Mouse (Mus musculus) midbrain, embryonic 16.5 days (tissue): ENCODE measurements at regions not wholly inside any gene's neighbourhood (a gene's known extent, or its start where the extent isn't known, plus 50 kb on each side); places are given as distances from the start of the nearest gene placed in this dataset.

Source experiments
- ATAC-seq: fragments of 200-750 bp; cut with Nextera tagmentation; 2 replicates; pipeline ENCODE4 v1.8.0; 2017; ENCODE audit warnings: moderate TSS enrichment
- H3K27ac ChIP-seq: fragments of 300-500 bp; sonication (generic); 2 replicates; pipeline ENCODE4 v1.5.1; 2014; ENCODE audit warnings: mild to moderate bottlenecking, low read length, mixed read lengths
- H3K27me3 ChIP-seq: fragments of 300-500 bp; sonication (generic); 2 replicates; pipeline ENCODE4 v1.6.1; 2014; ENCODE audit warnings: low read depth, low read length, mixed read lengths; ENCODE audit not compliant: control insufficient read depth, insufficient read depth
- H3K36me3 ChIP-seq: fragments of 300-500 bp; sonication (generic); 2 replicates; pipeline ENCODE4 v1.6.1; 2014; ENCODE audit warnings: mild to moderate bottlenecking, low read length, moderate library complexity, mixed read lengths; ENCODE audit not compliant: control insufficient read depth, insufficient read depth
- H3K4me1 ChIP-seq: fragments of 300-500 bp; sonication (generic); 2 replicates; pipeline ENCODE4 v1.6.1; 2014; ENCODE audit warnings: mild to moderate bottlenecking, low read length, mixed read lengths; ENCODE audit not compliant: control insufficient read depth, insufficient read depth
- H3K4me2 ChIP-seq: fragments of 300-500 bp; sonication (generic); 2 replicates; pipeline ENCODE4 v1.6.1; 2014; ENCODE audit warnings: mild to moderate bottlenecking, low read length, mixed read lengths
- H3K4me3 ChIP-seq: fragments of 300-500 bp; sonication (generic); 2 replicates; pipeline ENCODE4 v1.5.1; 2014; ENCODE audit warnings: low read depth, mild to moderate bottlenecking, low read length, moderate library complexity, mixed read lengths
- H3K9ac ChIP-seq: fragments of 300-500 bp; sonication (generic); 2 replicates; pipeline ENCODE4 v1.6.1; 2014; ENCODE audit warnings: low read depth, low read length, mixed read lengths
- H3K9me3 ChIP-seq: fragments of 300-500 bp; sonication (generic); replicated peaks from 2 replicates; pipeline ENCODE4 v1.6.1; 2014; ENCODE audit warnings: mild to moderate bottlenecking, low read length, mixed read lengths; ENCODE audit not compliant: control insufficient read depth, poor library complexity, severe bottlenecking
- WGBS: fragments of 180-500 bp; shearing (Covaris S2); extraction: QIAGEN DNeasy Blood & Tissue Kit; methylation state at CpG from one replicate; pipeline ENCODE4 v1.1.7; 2014; 5-methylcytosine and 5-hydroxymethylcytosine counted together

DNA sequence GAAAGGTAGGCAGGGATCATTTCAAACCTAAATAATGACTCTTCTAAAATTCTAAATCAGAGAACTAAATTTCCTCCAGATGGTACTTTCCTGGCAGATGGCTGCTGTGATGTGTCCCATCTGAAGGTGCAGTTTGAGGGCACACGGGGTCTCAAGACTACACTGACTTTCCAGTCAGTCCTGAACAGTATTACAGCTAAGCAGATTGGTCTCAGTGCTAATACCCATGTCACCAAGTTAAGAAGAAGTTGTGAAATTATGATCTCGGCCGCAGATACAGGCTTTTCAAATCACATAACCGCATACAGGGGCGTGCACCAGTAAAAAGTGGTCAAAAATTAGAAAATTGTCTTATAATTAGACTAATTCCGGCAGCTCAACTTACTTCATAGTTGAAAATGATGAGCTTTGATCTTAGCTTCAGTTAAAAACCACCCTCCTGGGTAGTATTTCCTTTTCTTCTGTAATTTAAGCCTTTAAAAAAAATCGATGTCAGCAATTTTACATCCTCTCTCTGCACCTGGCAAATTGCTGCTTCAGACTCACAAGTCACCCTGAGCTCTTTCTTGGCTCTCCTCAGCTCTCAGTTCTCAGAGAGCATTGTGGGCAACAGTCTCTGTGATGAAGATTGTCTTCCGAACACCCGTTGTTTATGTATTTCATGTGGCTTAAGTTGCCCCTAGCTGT is 113.2 kb upstream of the Ccn2 start:
- no peak overlapping the region for H3K4me3 ChIP-seq
- no peaks in the 10 kb centered on the region for H3K9me3 ChIP-seq
- H3K27me3 ChIP-seq: no peaks in the 10 kb centered on the region
- H3K27ac ChIP-seq: no peak overlapping the region
- 85% methylated on average over 9 of the region's 9 CpGs for WGBS
- no peaks in the 10 kb centered on the region for H3K36me3 ChIP-seq
- H3K4me2 ChIP-seq: no peak overlapping the region
- ATAC-seq: no peak
- H3K4me1 ChIP-seq: no peaks in the 10 kb centered on the region
- no peak overlapping the region for H3K9ac ChIP-seq

- WGBS: 86% methylated on average over 3 of the region's 3 CpGs
- Histone ChIP-seq H3K4me1 (no peaks in the 10 kb centered on the region), H3K4me3 (no peak overlapping the region), H3K9ac (no peak overlapping the region), H3K36me3 (no peaks in the 10 kb centered on the region), H3K9me3 (no peaks in the 10 kb centered on the region), H3K27me3 (no peaks in the 10 kb centered on the region), H3K4me2 (no peak overlapping the region), H3K27ac (no peak overlapping the region)
- ATAC-seq: no peak
Observed at GRCm38 (mm10) chr10:24483053-24483452, 112.2 kb upstream of the Ccn2 start.

GRCm38 (mm10) chr10:24484101-24484660 is 111.1 kb upstream of the Ccn2 start:
- no peak for ATAC-seq
- H3K4me2 ChIP-seq: no peak overlapping the region
- H3K27me3 ChIP-seq: no peaks in the 10 kb centered on the region
- no peaks in the 10 kb centered on the region for H3K36me3 ChIP-seq
- H3K9me3 ChIP-seq: no peaks in the 10 kb centered on the region
- WGBS: 42% methylated on average over 5 of the region's 5 CpGs
- H3K4me1 ChIP-seq: no peaks in the 10 kb centered on the region
- no peak overlapping the region for H3K9ac ChIP-seq
- H3K27ac ChIP-seq: no peak overlapping the region
- H3K4me3 ChIP-seq: no peak overlapping the region

- 72% methylated on average over 5 of the region's 5 CpGs for WGBS
- H3K27me3 ChIP-seq: no peaks in the 10 kb centered on the region
- H3K36me3 ChIP-seq: no peaks in the 10 kb centered on the region
- H3K27ac ChIP-seq: no peak overlapping the region
- no peaks in the 10 kb centered on the region for H3K4me1 ChIP-seq
- H3K4me2 ChIP-seq: no peak overlapping the region
- ATAC-seq: no peak
- H3K9ac ChIP-seq: no peak overlapping the region
- no peaks in the 10 kb centered on the region for H3K9me3 ChIP-seq
- H3K4me3 ChIP-seq: no peak overlapping the region
Observed at GRCm38 (mm10) chr10:24485461-24485860, 109.8 kb upstream of the Ccn2 start.

DNA sequence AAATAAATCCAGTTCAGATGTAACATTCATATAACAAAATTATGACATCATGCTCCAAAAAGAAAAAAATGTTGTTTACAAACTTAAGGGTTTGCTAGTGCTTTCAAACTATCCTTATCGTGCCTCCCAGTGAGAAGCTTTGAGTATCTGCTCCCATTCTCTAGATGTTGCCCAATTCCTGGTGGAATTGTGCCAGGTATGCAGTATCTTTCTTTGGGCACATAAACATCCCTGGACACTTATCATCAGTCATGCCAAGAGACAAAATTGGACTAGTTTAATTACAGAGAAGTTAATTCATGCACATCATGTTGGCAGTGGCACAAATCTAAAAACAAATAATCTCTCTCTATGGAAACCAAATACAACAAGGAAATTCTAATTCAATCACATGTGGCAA is 109.0 kb upstream of the Ccn2 start:
- ATAC-seq: no peak
- 82% methylated on average over 1 of the region's 1 CpGs for WGBS
- Histone ChIP-seq H3K4me1 (no peaks in the 10 kb centered on the region), H3K9ac (no peak overlapping the region), H3K9me3 (no peaks in the 10 kb centered on the region), H3K4me2 (no peak overlapping the region), H3K27ac (no peak overlapping the region), H3K4me3 (no peak overlapping the region), H3K36me3 (no peaks in the 10 kb centered on the region), H3K27me3 (no peaks in the 10 kb centered on the region)

DNA sequence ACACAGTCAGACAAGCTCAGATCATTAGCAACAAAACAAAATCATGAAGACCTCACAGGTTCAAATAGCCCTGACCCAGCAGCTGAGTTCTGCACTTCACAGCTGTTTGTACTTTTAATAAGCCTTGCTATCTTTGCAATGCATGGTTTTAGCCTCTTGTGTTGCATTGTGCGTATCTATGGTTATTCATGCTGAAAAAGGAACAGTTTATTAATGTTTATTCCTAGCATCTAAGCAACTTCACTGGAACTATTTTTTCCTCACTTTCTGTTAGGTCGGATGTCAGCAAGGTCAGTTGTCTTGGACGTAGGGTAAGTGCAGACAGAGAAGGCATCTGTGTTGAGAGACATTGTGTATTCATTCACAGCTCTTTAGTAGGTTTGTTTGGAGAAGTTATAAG is 107.3 kb upstream of the Ccn2 start:
- no peaks in the 10 kb centered on the region for H3K36me3 ChIP-seq
- H3K4me1 ChIP-seq: no peaks in the 10 kb centered on the region
- no peak overlapping the region for H3K4me2 ChIP-seq
- H3K9me3 ChIP-seq: no peaks in the 10 kb centered on the region
- no peak overlapping the region for H3K9ac ChIP-seq
- 85% methylated on average over 3 of the region's 3 CpGs for WGBS
- ATAC-seq: no peak
- H3K4me3 ChIP-seq: no peak overlapping the region
- H3K27me3 ChIP-seq: no peaks in the 10 kb centered on the region
- H3K27ac ChIP-seq: no peak overlapping the region

GRCm38 (mm10) chr10:24490432-24490831 is 104.8 kb upstream of the Ccn2 start:
- 88% methylated on average over 2 of the region's 2 CpGs for WGBS

DNA sequence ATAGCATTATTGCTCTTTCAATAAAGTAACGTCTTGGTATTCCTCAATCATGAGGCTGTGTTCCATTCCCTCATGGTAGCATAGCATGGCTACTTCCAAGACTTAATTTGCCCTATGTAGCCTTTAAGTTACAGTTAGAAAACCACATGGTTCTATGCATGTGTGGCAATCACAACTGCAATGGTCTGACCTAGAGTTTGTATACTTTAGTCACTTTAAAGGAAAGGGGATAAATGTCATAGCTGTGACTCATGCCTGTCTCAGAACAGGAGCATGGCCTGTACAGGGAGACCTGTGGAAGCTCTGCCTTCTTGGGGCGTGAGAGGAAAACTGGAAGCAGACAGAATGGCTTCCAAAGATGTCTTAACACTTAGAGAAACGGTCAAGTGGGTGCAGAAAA is 103.4 kb upstream of the Ccn2 start:
- Histone ChIP-seq H3K9ac (no peak overlapping the region), H3K4me3 (no peak overlapping the region), H3K4me1 (no peaks in the 10 kb centered on the region), H3K27ac (no peak overlapping the region), H3K4me2 (no peak overlapping the region), H3K9me3 (no peaks in the 10 kb centered on the region), H3K27me3 (no peaks in the 10 kb centered on the region), H3K36me3 (no peaks in the 10 kb centered on the region)
- 93% methylated on average over 3 of the region's 3 CpGs for WGBS
- no peak for ATAC-seq

More at GRCm38 (mm10) chr10:24490432-24490831, 104.8 kb upstream of the Ccn2 start:
- Histone ChIP-seq H3K4me3 (no peak overlapping the region), H3K36me3 (no peaks in the 10 kb centered on the region), H3K27ac (no peak overlapping the region), H3K9ac (no peak overlapping the region), H3K27me3 (no peaks in the 10 kb centered on the region), H3K4me2 (no peak overlapping the region), H3K4me1 (no peaks in the 10 kb centered on the region), H3K9me3 (no peaks in the 10 kb centered on the region)
- ATAC-seq: no peak

DNA sequence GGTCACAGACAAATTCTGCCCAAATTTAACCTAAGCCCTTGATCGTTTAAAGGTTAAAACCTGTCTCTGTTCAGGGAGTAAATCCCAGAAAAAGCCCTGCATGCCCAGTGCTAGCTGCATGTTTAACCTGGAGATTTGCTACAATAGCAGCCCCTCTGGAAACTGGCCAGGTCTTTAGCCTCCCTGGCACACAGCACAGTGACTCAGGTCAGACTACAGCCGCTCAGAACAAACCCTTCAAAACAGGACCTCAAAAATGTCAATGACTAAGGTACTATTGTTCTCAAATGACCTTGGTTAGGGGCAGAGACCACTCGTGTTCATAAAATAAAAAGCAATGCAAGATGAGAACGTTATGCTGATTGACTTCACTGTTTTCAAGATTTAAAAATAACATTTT is 101.8 kb upstream of the Ccn2 start:
- Histone ChIP-seq H3K36me3 (no peaks in the 10 kb centered on the region), H3K27me3 (no peaks in the 10 kb centered on the region), H3K27ac (no peak overlapping the region), H3K4me1 (no peaks in the 10 kb centered on the region), H3K9ac (no peak overlapping the region), H3K4me2 (no peak overlapping the region), H3K4me3 (no peak overlapping the region), H3K9me3 (no peaks in the 10 kb centered on the region)
- no peak for ATAC-seq
- 56% methylated on average over 4 of the region's 4 CpGs for WGBS
